Mouse (Mus musculus) forebrain, embryonic 10.5 days (tissue): ENCODE data around the gene Polr3a. TPM values are rescaled to one million over a fixed set of nuclear protein-coding genes. Genes with fewer than 3 reads are reported as not detected.
"Not testable (repeated sequence)": the region's sequence is repeated elsewhere in the genome, so short reads cannot be mapped to it uniquely, and the experiment has no call there.

Experiments used
- DNase-seq: peaks from one replicate; pipeline ENCODE4 v3.0.0-alpha.2; 2017; ENCODE audit warnings: low spot score; ENCODE audit errors: extremely low spot score
- H3K27ac ChIP-seq: fragments of 300-500 bp; sonication (generic); 2 replicates; pipeline ENCODE4 v1.5.1; 2016; ENCODE audit warnings: mild to moderate bottlenecking
- H3K27me3 ChIP-seq: fragments of 300-500 bp; sonication (generic); 2 replicates; pipeline ENCODE4 v1.6.1; 2016; ENCODE audit warnings: mild to moderate bottlenecking; ENCODE audit not compliant: poor library complexity, severe bottlenecking
- H3K36me3 ChIP-seq: fragments of 300-500 bp; sonication (generic); replicated peaks from 2 replicates; pipeline ENCODE4 v1.6.1; 2016; ENCODE audit warnings: mild to moderate bottlenecking, moderate library complexity
- H3K4me1 ChIP-seq: fragments of 300-500 bp; sonication (generic); 2 replicates; pipeline ENCODE4 v1.6.1; 2016
- H3K4me3 ChIP-seq: fragments of 300-500 bp; sonication (generic); 2 replicates; pipeline ENCODE4 v1.5.1; 2016; ENCODE audit warnings: mild to moderate bottlenecking, moderate library complexity
- H3K9me3 ChIP-seq: fragments of 300-500 bp; sonication (generic); 2 replicates; pipeline ENCODE4 v1.6.1; 2016; ENCODE audit warnings: mild to moderate bottlenecking, moderate library complexity
- WGBS: fragments of 180-500 bp; shearing (Covaris S2); methylation state at CpG from one replicate; pipeline ENCODE4 v1.1.7; 2016; 5-methylcytosine and 5-hydroxymethylcytosine counted together
- polyA plus RNA-seq: library from polyadenylated mRNA; unstranded; fragments of >200 nt; fragmentation: Nextera tagmentation; extraction: Ambion mirVana; gene quantifications from 2 replicates; pipeline ENCODE4 v1.2.1, GENCODE M21; 2016

Gene Polr3a
- polyA plus RNA-seq, 1 experiment from 2014 or later = 21.3 TPM

DNA sequence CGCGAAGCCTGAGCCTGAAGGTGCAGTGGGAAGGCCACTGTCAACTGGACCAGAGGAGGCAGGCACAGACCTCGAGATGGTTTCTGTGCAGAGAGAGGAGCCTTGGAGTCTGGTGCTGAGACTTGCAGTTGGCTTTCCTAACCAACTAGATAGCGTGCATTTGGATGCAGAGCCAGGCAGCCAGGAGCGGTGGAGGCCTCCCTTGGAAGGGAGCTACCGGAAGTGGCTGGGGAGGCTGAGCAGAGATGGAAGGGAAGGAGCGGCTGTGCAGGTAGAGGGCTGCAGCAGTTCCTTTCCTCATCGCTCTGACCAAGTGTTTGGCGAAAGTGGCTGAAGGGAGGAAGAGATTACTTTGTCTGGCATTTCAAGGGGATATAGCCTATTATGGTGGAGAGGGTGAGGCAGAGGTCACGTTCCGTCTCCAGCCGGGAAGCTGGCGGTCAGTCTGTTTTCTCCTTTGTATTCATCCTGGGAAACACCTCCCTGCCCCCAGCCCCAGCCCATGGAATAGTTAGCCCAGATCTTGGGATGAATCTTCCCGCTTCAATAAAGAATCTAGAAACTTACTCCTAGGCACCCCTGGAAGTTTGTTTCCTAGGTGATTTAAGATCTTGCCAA, 20.7 kb upstream of the Polr3a start:
- H3K27ac ChIP-seq = peak overlapping the region; percentile 75
- H3K9me3 ChIP-seq = peaks cover 24% of the 10 kb centered on the region
- peak overlapping the region; percentile 32 for H3K4me3 ChIP-seq
- no peak for DNase-seq
- peaks cover 31% of the 10 kb centered on the region for H3K4me1 ChIP-seq
- peaks cover 14% of the 10 kb centered on the region for H3K27me3 ChIP-seq
- 18% methylated on average over 14 of the region's 14 CpGs for WGBS
- H3K36me3 ChIP-seq = no peaks in the 10 kb centered on the region

DNA sequence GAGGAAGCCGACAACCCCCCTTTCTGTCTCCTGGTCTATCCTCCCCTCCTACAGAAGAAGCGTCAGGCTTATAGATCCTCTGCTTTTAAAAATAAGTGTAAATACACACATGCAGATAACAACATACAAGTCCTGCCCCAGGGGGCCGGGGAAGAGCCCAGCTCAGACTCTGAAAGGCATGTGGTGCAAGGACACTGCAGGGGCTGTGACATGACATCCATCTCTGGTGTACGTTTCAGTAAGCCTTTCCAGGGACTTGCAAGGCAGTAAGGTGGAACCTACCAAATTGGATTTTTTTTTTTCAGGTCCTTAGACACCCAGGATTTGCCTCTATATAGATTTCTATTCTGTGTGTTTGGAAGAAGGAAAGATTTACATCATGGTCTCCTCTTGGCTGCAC, 14.4 kb upstream of the Polr3a start:
- Histone ChIP-seq H3K4me1 (peaks cover 27% of the 10 kb centered on the region), H3K27me3 (no peaks in the 10 kb centered on the region), H3K27ac (peak overlapping the region; percentile 88), H3K36me3 (peaks cover 38% of the 10 kb centered on the region), H3K4me3 (no peak overlapping the region; the same call in 1 of the 2 replicates), H3K9me3 (peaks cover 8% of the 10 kb centered on the region; the same call in 1 of the 2 replicates)
- 68% methylated on average over 4 of the region's 4 CpGs for WGBS
- DNase-seq = no peak

DNA sequence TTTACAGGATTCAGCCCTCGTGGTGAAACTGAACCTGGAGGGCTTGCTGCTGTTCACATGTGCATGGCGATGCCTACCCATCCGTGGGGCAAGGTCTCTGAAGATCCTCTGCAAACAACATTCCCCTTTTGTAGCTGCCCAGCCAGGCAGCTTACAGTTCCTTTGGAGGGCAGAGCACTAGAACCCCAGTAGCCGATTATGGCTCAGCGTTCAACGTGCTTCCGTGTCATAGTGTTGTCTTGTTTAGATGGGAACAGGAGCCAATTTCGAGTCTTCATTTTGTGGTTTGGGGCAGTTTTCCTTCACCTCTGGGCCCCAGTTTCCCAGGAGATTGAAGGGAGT, 14.0 kb upstream of the Polr3a start:
- H3K4me1 ChIP-seq = peaks cover 30% of the 10 kb centered on the region
- no peaks in the 10 kb centered on the region for H3K27me3 ChIP-seq
- DNase-seq = no peak
- peak overlapping the region; percentile 88 for H3K27ac ChIP-seq
- 19% methylated on average over 8 of the region's 8 CpGs for WGBS
- peaks cover 42% of the 10 kb centered on the region for H3K36me3 ChIP-seq
- peaks cover 8% of the 10 kb centered on the region; the same call in 1 of the 2 replicates for H3K9me3 ChIP-seq
- peak overlapping the region; percentile 18; the same call in 1 of the 2 replicates for H3K4me3 ChIP-seq

DNA sequence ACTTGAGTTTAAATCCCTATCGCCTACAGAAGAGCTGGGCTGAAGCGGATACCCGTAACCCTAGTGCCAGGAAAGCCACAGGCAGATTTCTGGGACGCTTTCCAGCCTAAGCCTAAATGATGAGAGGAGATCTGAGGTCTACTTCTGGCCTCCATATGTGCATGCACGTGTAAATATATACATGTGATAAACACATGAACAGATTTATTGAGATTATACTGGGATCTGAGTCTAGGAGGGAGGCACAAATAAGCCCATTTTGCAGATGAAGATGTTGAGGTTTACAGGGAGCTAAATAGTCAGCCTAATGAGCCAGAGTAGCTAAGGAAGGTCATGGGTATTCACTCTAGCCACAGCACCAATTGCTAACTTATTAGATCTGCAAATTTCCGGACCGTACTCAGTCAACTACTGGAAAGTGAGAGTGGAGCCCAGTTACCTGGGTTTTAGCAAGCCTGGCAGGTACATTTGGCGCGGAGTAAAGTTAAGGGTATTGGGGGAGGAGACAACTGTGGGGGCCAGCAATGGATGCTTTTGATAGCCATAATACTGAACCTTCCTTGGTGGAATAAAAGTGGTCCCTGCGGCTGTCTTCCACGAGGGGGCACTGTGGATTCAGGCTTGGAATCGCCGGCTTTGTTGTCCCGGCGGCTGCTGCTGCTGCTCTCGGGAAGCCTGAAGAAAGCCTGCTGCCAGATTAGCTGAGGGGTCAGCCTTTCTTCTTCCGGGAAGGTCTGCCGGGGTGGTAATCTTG, 13.4 kb upstream of the Polr3a start:
- H3K4me3 ChIP-seq = peak overlapping the region; percentile 18; the same call in 1 of the 2 replicates
- H3K4me1 ChIP-seq = peaks cover 30% of the 10 kb centered on the region
- peaks cover 8% of the 10 kb centered on the region; the same call in 1 of the 2 replicates for H3K9me3 ChIP-seq
- H3K27me3 ChIP-seq = no peaks in the 10 kb centered on the region
- peaks cover 48% of the 10 kb centered on the region for H3K36me3 ChIP-seq
- 20% methylated on average over 18 of the region's 18 CpGs for WGBS
- DNase-seq = peak; percentile 93
- H3K27ac ChIP-seq = peak overlapping the region; percentile 88

DNA sequence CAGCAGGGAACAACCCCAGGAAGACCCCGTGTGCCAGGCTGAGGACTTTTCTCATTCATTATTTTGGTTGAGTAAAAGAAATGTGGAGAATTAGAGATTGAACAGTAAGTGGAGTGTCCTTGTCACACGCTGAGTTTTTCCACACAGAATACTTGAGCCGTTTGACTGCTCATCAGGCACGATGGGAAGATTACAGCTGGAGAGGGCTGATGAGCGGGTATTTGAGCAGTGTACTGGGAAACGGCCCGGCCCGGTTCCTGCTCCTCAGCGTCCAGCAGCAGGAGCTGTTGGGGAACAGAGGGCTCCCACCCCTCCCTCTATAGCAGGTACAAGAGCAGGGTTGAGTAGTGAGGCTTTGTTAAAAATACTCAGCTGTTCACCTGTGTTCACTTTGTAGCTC, 12.6 kb upstream of the Polr3a start:
- no peak overlapping the region for H3K4me3 ChIP-seq
- peaks cover 56% of the 10 kb centered on the region for H3K36me3 ChIP-seq
- DNase-seq = no peak
- peaks cover 36% of the 10 kb centered on the region for H3K4me1 ChIP-seq
- H3K27me3 ChIP-seq = no peaks in the 10 kb centered on the region
- H3K9me3 ChIP-seq = peaks cover 8% of the 10 kb centered on the region; the same call in 1 of the 2 replicates
- 39% methylated on average over 9 of the region's 9 CpGs for WGBS
- 0 out of 2 replicates have a peak overlapping the region, but pooled peaks have one; percentile 44 for H3K27ac ChIP-seq

DNA sequence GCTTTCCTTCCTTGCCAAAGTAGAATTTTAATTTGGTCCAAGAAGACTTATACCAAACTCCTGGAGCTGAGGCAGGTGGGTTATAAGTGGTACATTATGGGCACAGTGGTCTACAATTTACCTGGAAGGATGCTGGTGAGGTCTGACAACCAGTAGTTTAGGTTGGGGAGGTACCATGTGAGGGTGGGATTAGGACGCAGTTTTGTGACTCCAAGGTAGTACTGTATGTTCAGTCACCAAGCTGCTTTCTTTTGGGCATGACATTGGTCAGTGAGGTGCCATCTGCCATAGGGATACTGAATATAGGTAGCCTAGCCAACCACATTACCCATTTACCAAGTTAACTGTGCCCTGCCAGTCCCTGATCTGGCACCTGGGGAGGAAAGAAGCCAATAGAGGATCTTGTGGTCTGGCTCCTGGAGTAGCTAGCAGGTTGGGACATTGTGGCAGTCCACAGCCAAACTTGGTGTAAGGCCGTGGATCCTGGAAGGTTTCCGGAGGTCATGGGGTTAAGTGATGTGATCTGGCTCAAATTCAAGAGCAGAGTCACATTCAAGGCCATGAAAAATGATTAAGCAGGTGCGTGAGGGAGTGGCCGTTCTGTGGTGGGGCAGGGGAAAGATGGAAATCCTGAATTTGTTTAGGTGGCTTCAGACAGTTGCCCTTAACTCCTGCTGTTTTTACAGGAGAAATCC, 11.8 kb upstream of the Polr3a start:
- no peak overlapping the region for H3K4me3 ChIP-seq
- DNase-seq = no peak
- peaks cover 44% of the 10 kb centered on the region for H3K4me1 ChIP-seq
- no peaks in the 10 kb centered on the region for H3K27me3 ChIP-seq
- WGBS = 78% methylated on average over 5 of the region's 5 CpGs
- H3K27ac ChIP-seq = no peak overlapping the region
- H3K36me3 ChIP-seq = peaks cover 63% of the 10 kb centered on the region
- H3K9me3 ChIP-seq = peaks cover 4% of the 10 kb centered on the region; the same call in 1 of the 2 replicates

DNA sequence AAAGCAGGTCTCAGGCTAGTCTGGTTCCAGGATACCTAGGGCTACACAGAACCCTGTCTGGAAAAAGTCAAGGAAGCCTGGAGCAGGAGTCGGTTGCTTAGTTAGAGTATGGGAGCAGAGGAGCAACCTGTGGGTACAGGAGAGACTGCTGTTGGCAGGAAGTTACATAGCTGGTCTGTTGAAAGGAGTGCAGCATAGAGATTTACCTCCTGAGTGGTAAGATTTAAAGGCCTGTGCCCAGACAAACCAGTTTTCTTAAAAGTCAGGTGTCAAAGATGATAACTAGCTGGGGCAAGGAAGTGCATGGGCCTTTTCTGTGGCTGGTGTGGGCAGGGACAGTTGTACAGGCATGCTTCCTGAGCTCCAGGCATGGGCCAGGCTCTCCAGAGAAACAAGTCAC, 10.6 kb upstream of the Polr3a start:
- no peak for DNase-seq
- WGBS = 91% methylated on average over 1 of the region's 1 CpGs
- Histone ChIP-seq H3K4me3 (no peak overlapping the region), H3K27me3 (no peaks in the 10 kb centered on the region), H3K9me3 (no peaks in the 10 kb centered on the region), H3K4me1 (peaks cover 57% of the 10 kb centered on the region), H3K36me3 (peaks cover 76% of the 10 kb centered on the region), H3K27ac (no peak overlapping the region)

DNA sequence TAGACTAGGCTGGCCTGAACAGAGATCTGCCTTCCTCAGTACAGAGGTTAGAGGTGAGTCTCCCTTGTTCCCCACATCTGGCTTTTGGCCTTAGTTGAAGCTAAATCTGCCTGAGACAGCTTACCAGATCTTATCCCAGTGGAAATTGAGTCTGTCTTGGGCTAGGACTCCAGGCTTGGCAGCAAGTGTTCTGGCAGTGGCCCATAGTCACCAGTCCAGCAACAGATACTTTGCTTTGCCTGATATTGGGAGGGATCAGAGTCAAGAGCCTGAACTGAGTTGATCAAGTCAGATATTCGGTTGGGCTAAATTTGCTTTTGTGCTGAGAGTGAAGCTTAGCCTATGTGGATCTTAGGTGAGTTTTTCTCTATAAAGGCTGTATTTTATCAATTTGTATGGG, 9.6 kb upstream of the Polr3a start:
- Histone ChIP-seq H3K36me3 (peaks cover 84% of the 10 kb centered on the region), H3K27me3 (no peaks in the 10 kb centered on the region), H3K27ac (no peak overlapping the region), H3K4me1 (peaks cover 64% of the 10 kb centered on the region), H3K9me3 (no peaks in the 10 kb centered on the region), H3K4me3 (no peak overlapping the region)
- DNase-seq = no peak
- WGBS = 85% methylated on average over 1 of the region's 1 CpGs

DNA sequence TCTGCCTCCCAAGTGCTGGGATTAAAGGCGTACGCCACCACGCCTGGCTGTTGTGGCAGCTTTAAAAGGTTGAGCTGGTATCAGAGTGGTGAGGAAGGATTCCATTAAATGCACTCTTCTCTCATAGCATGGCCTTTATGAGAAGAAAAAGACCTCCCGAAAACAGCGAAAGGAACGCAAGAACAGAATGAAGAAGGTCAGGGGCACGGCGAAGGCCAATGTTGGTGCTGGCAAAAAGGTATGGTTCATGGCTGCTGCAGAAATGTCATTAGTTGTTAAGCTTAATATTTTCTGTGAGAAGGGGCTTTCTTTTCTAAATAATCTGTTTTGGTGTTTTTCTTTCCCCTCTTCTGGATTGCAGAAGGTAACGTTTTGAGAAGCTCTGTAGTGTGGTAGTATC, 6.4 kb upstream of the Polr3a start:
- peak overlapping the region; percentile 99 for H3K4me3 ChIP-seq
- 89% methylated on average over 9 of the region's 9 CpGs for WGBS
- DNase-seq = no peak
- peaks cover 50% of the 10 kb centered on the region for H3K4me1 ChIP-seq
- peaks cover 68% of the 10 kb centered on the region for H3K36me3 ChIP-seq
- H3K9me3 ChIP-seq = no peaks in the 10 kb centered on the region
- no peaks in the 10 kb centered on the region for H3K27me3 ChIP-seq
- H3K27ac ChIP-seq = no peak overlapping the region

DNA sequence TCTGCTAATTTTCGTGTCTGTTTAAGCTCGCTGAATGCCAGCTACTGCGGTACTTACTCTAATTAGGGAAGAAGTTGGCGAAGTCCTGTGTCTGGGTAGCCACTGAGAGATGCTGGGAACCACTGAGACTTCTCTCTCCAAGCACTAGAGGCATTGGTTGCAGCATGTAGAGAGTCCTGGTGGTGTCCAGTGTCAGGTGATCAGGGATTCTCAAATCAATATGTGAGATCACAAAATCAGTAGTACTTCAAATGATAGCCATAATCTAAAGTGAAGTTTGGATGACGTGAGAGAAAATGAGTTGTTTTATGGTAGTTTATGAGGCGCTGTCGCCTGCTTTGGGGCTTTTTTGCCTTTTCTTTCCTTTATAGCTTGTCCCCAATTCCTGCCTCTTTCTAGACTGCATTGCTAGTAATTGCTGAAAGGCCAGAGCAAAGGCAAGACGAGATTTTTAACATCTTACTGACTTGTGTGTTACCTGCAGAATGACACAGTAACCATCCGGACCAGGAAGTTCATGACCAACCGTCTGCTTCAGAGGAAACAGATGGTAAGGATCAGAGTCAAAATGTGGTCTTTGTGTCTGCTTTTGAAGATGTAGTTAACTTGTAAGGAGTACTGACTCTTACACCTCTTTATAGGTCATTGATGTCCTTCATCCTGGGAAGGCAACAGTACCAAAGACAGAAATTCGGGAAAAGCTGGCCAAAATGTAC, 4.6 kb upstream of the Polr3a start:
- peaks cover 50% of the 10 kb centered on the region for H3K36me3 ChIP-seq
- 7% methylated on average over 11 of the region's 11 CpGs for WGBS
- no peaks in the 10 kb centered on the region for H3K9me3 ChIP-seq
- no peaks in the 10 kb centered on the region for H3K27me3 ChIP-seq
- H3K27ac ChIP-seq = peak overlapping the region; percentile 99
- H3K4me1 ChIP-seq = peaks cover 43% of the 10 kb centered on the region
- H3K4me3 ChIP-seq = peak overlapping the region; percentile 99
- no peak for DNase-seq

DNA sequence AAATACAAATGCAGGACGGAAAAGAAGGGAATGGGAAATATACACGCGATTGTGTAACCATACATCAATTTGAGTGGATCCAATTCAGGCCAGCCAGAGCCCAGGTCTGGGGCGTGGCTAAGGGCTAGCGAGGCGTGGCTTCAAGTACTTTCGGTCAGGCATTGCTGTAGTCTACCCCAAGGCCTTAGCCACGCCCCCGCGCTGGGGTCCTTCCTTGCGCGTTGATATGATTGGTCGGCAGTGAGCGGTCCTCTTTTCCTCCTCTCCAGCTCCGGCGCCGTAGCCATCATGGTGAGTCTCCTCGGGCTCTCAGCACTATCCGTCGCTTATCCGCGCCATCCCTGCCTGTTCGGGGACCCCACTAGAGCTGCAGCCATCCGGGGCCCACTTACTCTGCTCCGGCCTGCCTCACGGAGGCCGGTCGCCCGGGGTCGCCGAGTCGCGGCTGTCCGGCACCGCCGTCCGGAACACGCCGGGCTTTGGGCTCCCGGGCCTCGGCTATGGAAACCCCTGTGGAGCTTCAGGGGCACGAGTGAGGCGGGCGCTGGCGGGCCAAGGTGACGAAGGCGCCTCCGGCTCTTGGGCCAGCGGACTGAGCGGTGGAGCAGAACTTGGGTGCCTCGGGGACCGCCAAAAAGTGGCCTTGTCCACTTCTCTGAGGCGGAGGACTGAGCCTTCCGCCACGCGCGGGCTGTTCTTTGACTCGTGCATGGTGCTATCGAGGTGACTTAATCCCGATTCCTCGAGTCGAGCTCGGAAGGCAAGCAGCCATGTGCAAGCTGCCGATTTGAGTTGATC, 3.8 kb upstream of the Polr3a start:
- Histone ChIP-seq H3K4me1 (peaks cover 46% of the 10 kb centered on the region), H3K36me3 (peaks cover 42% of the 10 kb centered on the region), H3K27ac (peak overlapping the region; percentile 99), H3K9me3 (no peaks in the 10 kb centered on the region), H3K4me3 (peak overlapping the region; percentile 99), H3K27me3 (no peaks in the 10 kb centered on the region)
- under 1% methylated on average over 64 of the region's 64 CpGs for WGBS
- peak; percentile 97 for DNase-seq

DNA sequence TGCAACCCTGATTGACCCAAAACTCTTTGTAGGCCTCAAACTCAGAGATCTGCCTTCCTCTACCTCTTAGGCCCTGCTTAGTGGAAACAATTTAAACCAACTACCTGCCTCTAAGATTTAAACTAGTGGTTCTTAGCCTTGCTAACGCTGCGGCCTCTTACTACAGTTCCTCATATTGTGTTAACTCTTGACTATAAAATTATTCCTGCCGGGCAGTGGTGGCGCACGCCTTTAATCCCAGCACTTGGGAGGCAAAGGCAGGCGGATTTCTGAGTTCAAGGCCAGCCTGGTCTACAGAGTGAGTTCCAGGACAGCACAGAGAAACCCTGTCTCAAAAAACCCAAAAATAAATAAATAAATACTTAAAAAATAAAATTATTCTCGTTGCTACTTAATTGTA, 2.9 kb upstream of the Polr3a start:
- not testable (repeated sequence) for H3K9me3 ChIP-seq, H3K4me3 ChIP-seq, H3K27me3 ChIP-seq, H3K27ac ChIP-seq, DNase-seq
- Histone ChIP-seq H3K36me3 (peaks cover 33% of the 10 kb centered on the region), H3K4me1 (peaks cover 46% of the 10 kb centered on the region)
- 91% methylated on average over 7 of the region's 7 CpGs for WGBS
